Mouse (Mus musculus): ENCODE measurements around the gene 7530416G11Rik. TPM values are rescaled to one million over a fixed set of nuclear protein-coding genes. Genes with fewer than 3 reads are reported as not detected.

7530416G11Rik gene
- total and polyA plus RNA-seq, 3 experiments: not detected

DNA sequence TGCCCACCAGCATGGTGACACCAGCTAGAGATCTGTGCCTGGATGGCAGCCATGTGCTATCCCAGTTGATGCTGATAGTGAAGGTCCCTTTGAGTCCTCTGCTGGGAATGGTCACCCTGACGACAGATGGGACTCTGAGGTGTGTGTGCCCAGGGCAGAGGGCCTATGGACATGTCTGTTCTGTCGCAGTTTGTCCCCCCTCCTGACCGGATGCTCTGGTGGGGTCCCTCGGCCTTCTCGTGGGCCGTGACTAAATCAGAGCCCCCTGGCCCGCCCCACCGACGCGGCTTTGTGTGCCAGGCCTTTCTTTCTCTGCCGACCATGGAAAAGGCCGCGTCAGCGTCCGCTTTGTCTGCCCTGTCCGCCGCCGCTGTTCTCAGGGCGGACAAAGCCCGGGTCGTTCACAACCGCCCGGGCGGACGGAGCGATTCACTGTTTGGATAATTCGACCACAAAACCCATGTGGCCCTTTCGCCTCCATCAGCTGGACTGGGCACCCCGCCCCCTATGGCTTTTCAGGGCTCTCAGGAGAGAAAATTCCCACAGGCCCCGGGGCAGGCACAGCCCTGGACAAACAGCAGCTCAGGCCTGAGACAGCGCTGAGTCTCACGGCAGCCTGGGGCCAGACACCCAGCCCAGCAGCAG, 4.5 kb upstream of the 7530416G11Rik start:
- DNase-seq (ENCODE audit: extremely low read depth): no peak
- H3K27me3 ChIP-seq (replicated peaks): peaks cover 21% of the 10 kb centered on the region
- dilution Hi-C loops (cut with MboI; ENCODE audit: extremely low pct_ligation_motif_present, extremely low pct_unique_long_range_greater_than_20kb, low sequenced_read_pairs): no loop called here
- no peaks in the 10 kb centered on the region for H3K36me3 ChIP-seq (replicated peaks in 1 of 2; ENCODE audit: control insufficient read depth in 1 of 2, insufficient read depth in 1 of 2, low read length in 1 of 2)
- H3K4me2 ChIP-seq (ENCODE audit: insufficient read depth, low read depth, poor library complexity, severe bottlenecking): no peak overlapping the region
- no peaks in the 10 kb centered on the region for H3K4me1 ChIP-seq (ENCODE audit: control insufficient read depth in 1 of 2, insufficient read depth in 2 of 2)
- no peaks in the 10 kb centered on the region for H3K9me3 ChIP-seq (replicated peaks; ENCODE audit: low read length)
- no peak overlapping the region for H3K27ac ChIP-seq (ENCODE audit: insufficient read depth, low read depth)
- in situ Hi-C loops (cut with MboI; ENCODE audit: low pct_ligation_motif_present, low pct_unique_long_range_greater_than_20kb, low sequenced_read_pairs): no loop called here
- H3K9ac ChIP-seq (ENCODE audit: insufficient read depth, low read depth): no peak overlapping the region
- no peaks in the 10 kb centered on the region for H3K79me2 ChIP-seq (replicated peaks; ENCODE audit: control insufficient read depth, extremely low read depth, insufficient read depth, poor library complexity, severe bottlenecking)
- no peak for TF ChIP-seq ZKSCAN1 (IDR thresholded peaks at IDR 0.05; ENCODE audit: borderline replicate concordance, low read depth, low read length)
- no peak for TF ChIP-seq PAX5 (IDR thresholded peaks at IDR 0.05; ENCODE audit: low read length)
- no peak for TF ChIP-seq HCFC1 (IDR thresholded peaks at IDR 0.05; ENCODE audit: low read depth, low read length)
- TF ChIP-seq IRF4 (IDR thresholded peaks at IDR 0.05; ENCODE audit: low read depth, low read length): no peak
- no peak for TF ChIP-seq USF2 (conservative IDR thresholded peaks at IDR 0.05; ENCODE audit: low read depth, low read length)
- TF ChIP-seq E2F4 (IDR thresholded peaks at IDR 0.05; ENCODE audit: insufficient replicate concordance, low read depth, low read length): no peak
- TF ChIP-seq GABPA (IDR thresholded peaks at IDR 0.05; ENCODE audit: insufficient replicate concordance, low read depth, low read length): no peak
- no peak for TF ChIP-seq TBP (conservative IDR thresholded peaks at IDR 0.05; ENCODE audit: low read depth, low read length)
- TF ChIP-seq MAFK (IDR thresholded peaks at IDR 0.05; ENCODE audit: insufficient replicate concordance, low read length): no peak
- TF ChIP-seq JUND (conservative IDR thresholded peaks at IDR 0.05; ENCODE audit: low read depth, low read length): no peak
- no peak for TF ChIP-seq RAD21 (IDR thresholded peaks at IDR 0.05; ENCODE audit: low read depth, low read length)
- no peak for TF ChIP-seq CHD2 (IDR thresholded peaks at IDR 0.05; ENCODE audit: low read length)
- no peak for TF ChIP-seq USF1 (IDR thresholded peaks at IDR 0.05; ENCODE audit: low read depth, low read length)
- TF ChIP-seq JUN (IDR thresholded peaks at IDR 0.05; ENCODE audit: insufficient read depth, low read depth, low read length): no peak
- no peak for TF ChIP-seq NRF1 (IDR thresholded peaks at IDR 0.05; ENCODE audit: low read depth, low read length)
- TF ChIP-seq RCOR1 (conservative IDR thresholded peaks at IDR 0.05; ENCODE audit: low read depth, low read length): no peak
- no peak for TF ChIP-seq MAX (IDR thresholded peaks at IDR 0.05; ENCODE audit: low read length)
- no peak for TF ChIP-seq ZMIZ1 (IDR thresholded peaks at IDR 0.05; ENCODE audit: low read depth, low read length)
- no peak for TF ChIP-seq SIN3A (IDR thresholded peaks at IDR 0.05; ENCODE audit: low read length)
- no peak for TF ChIP-seq NELFE (IDR thresholded peaks at IDR 0.05; ENCODE audit: low read depth, low read length)
- H3K4me3 ChIP-seq (replicated peaks in 1 of 3; ENCODE audit: low read depth in 2 of 3, low read length in 2 of 3, poor library complexity in 1 of 3): no peak overlapping the region

GRCm38 (mm10) chr15:85506680-85507079, 3.7 kb upstream of the 7530416G11Rik start:
- in situ Hi-C loops (cut with MboI; ENCODE audit: low pct_ligation_motif_present, low pct_unique_long_range_greater_than_20kb, low sequenced_read_pairs) (no loop called here), dilution Hi-C loops (cut with MboI; ENCODE audit: extremely low pct_ligation_motif_present, extremely low pct_unique_long_range_greater_than_20kb, low sequenced_read_pairs) (no loop called here)
- H3K27me3 ChIP-seq (replicated peaks): peaks cover 18% of the 10 kb centered on the region
- no peak overlapping the region for H3K4me2 ChIP-seq (ENCODE audit: insufficient read depth, low read depth, poor library complexity, severe bottlenecking)
- H3K36me3 ChIP-seq (replicated peaks in 1 of 2; ENCODE audit: control insufficient read depth in 1 of 2, insufficient read depth in 1 of 2, low read length in 1 of 2): no peaks in the 10 kb centered on the region
- H3K27ac ChIP-seq (ENCODE audit: insufficient read depth, low read depth): no peak overlapping the region
- no peak for DNase-seq (ENCODE audit: extremely low read depth)
- no peak overlapping the region for H3K4me3 ChIP-seq (replicated peaks in 1 of 3; ENCODE audit: low read depth in 2 of 3, low read length in 2 of 3, poor library complexity in 1 of 3)
- no peaks in the 10 kb centered on the region for H3K4me1 ChIP-seq (ENCODE audit: control insufficient read depth in 1 of 2, insufficient read depth in 2 of 2)
- no peak overlapping the region for H3K9ac ChIP-seq (ENCODE audit: insufficient read depth, low read depth)
- H3K79me2 ChIP-seq (replicated peaks; ENCODE audit: control insufficient read depth, extremely low read depth, insufficient read depth, poor library complexity, severe bottlenecking): no peaks in the 10 kb centered on the region
- H3K9me3 ChIP-seq (replicated peaks; ENCODE audit: low read length): no peaks in the 10 kb centered on the region
- TF ChIP-seq CHD1 (IDR thresholded peaks at IDR 0.05; ENCODE audit: low read depth, low read length) (no peak), ZKSCAN1 (IDR thresholded peaks at IDR 0.05; ENCODE audit: borderline replicate concordance, low read depth, low read length) (no peak), RCOR1 (conservative IDR thresholded peaks at IDR 0.05; ENCODE audit: low read depth, low read length) (no peak), TCF12 (IDR thresholded peaks at IDR 0.05; ENCODE audit: low read depth, low read length) (no peak)
